In the genomic region with DNA sequence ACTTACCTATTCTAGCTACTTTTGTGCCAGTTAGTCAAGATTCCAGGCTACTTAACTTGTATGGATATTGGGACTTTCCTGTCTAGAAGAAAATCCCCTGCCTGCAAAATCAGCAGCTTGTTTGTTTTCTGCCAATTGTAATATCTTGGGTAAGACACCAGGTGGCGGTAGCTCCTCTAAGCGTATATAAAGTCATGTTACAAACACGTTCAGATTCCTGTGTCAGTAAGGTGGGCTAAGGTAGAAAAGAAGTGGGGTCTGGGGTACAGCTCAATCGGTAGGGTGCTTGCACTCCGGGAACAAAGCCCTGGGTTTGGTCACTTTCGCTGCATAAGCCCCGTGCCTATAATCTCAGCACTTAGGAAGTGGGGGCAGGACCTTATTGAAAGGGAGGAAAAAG, we compare ENCODE assay signal across 9 mouse cellular contexts. TPM values are rescaled to one million over a fixed set of nuclear protein-coding genes. Genes with fewer than 3 reads are reported as not detected.
A peak's percentile ranks its signal among the peaks of the same experiment; 100 is the strongest.
DNase-seq lines count a peak whose midpoint lies in the region; ATAC-seq and TF ChIP-seq lines count a peak whose summit lies in the region.
"Had no signal": no experiment of that assay in that cellular context is flagged by ENCODE, and none has a peak within 500 bp of the region (broad histone marks: within the 10 kb centered on the region; RNA-seq: fewer than 3 reads in every experiment).

No protein-coding gene starts in this region.

- peak; percentile 15 for DNase-seq in hindbrain, embryonic 10.5 days (ENCODE audit: low spot score)
- peak; percentile 40 to 46 for DNase-seq in B cell, adult 2 months
- peak; percentile 23 for DNase-seq in T-cell, adult 2 months (ENCODE audit: low spot score)
- DNase-seq in heart, postnatal 0 days (ENCODE audit: low spot score), result peak; percentile 36
- DNase-seq in lung, postnatal 10 days, result peak; percentile 41
- DNase-seq in testis, postnatal 10 days (ENCODE audit: low spot score), result no peak
- DNase-seq in right cerebral cortex, adult 18-20 months, result no peak

- TF ChIP-seq EP300 in heart, postnatal 0 days (IDR thresholded peaks at IDR 0.05; ENCODE audit: low read depth), result no peak

- WGBS in hindbrain, embryonic 10.5 days, result 15% methylated on average over 7 of the region's 7 CpGs
- WGBS in hindbrain, embryonic 13.5 days, result 16% methylated on average over 7 of the region's 7 CpGs
- WGBS in heart, postnatal 0 days, result 11% methylated on average over 7 of the region's 7 CpGs

- no peaks in the 10 kb centered on the region for H3K36me3 ChIP-seq in hindbrain, embryonic 10.5 days
- H3K36me3 ChIP-seq in hindbrain, embryonic 13.5 days, result no peaks in the 10 kb centered on the region
- H3K36me3 ChIP-seq in heart, postnatal 0 days (replicated peaks; ENCODE audit: control insufficient read depth, insufficient read depth, low read length), result no peaks in the 10 kb centered on the region
- H3K36me3 ChIP-seq: limb, embryonic 15.5 days had no signal

- no peak for ATAC-seq in hindbrain, embryonic 13.5 days (ENCODE audit: low FRiP score)
- ATAC-seq in heart, postnatal 0 days (ENCODE audit: insufficient read depth, low read depth), result no peak

- H3K27ac ChIP-seq in hindbrain, embryonic 10.5 days, result no peak overlapping the region
- no peak overlapping the region for H3K27ac ChIP-seq in hindbrain, embryonic 13.5 days
- H3K27ac ChIP-seq in heart, postnatal 0 days (ENCODE audit: low read depth), result no peak overlapping the region
- H3K27ac ChIP-seq: limb, embryonic 15.5 days had no signal

- H3K4me2 ChIP-seq in hindbrain, embryonic 13.5 days, result no peak overlapping the region
- peak overlapping the region; percentile 31; the same call in 1 of the 2 replicates for H3K4me2 ChIP-seq in heart, postnatal 0 days (ENCODE audit: low read depth, low read length)
- H3K4me2 ChIP-seq: limb, embryonic 15.5 days had no signal

- TF ChIP-seq CTCF in heart, postnatal 0 days (IDR thresholded peaks at IDR 0.05; ENCODE audit: low read depth), result peak; percentile 67

- no peaks in the 10 kb centered on the region for H3K4me1 ChIP-seq in hindbrain, embryonic 10.5 days (replicated peaks)
- H3K4me1 ChIP-seq in hindbrain, embryonic 13.5 days (replicated peaks), result no peaks in the 10 kb centered on the region
- no peaks in the 10 kb centered on the region for H3K4me1 ChIP-seq in heart, postnatal 0 days (ENCODE audit: control insufficient read depth, insufficient read depth)
- H3K4me1 ChIP-seq: limb, embryonic 15.5 days had no signal

- H3K9ac ChIP-seq in hindbrain, embryonic 13.5 days, result no peak overlapping the region
- no peak overlapping the region for H3K9ac ChIP-seq in heart, postnatal 0 days (replicated peaks; ENCODE audit: low read depth, low read length)
- H3K9ac ChIP-seq: limb, embryonic 15.5 days had no signal

- no peaks in the 10 kb centered on the region for H3K9me3 ChIP-seq in hindbrain, embryonic 10.5 days
- H3K9me3 ChIP-seq in hindbrain, embryonic 13.5 days, result no peaks in the 10 kb centered on the region
- H3K9me3 ChIP-seq in heart, postnatal 0 days (replicated peaks; ENCODE audit: control insufficient read depth, low read length), result no peaks in the 10 kb centered on the region
- H3K9me3 ChIP-seq: limb, embryonic 15.5 days had no signal

- H3K27me3 ChIP-seq in hindbrain, embryonic 10.5 days (ENCODE audit: insufficient read depth, poor library complexity, severe bottlenecking), result no peaks in the 10 kb centered on the region
- H3K27me3 ChIP-seq in hindbrain, embryonic 13.5 days, result 0 out of 2 replicates have a peak, but pooled peaks cover 8% of the 10 kb centered on the region
- no peaks in the 10 kb centered on the region for H3K27me3 ChIP-seq in heart, postnatal 0 days (ENCODE audit: control insufficient read depth, insufficient read depth, low read length)
- H3K27me3 ChIP-seq: limb, embryonic 15.5 days had no signal

- H3K4me3 ChIP-seq in hindbrain, embryonic 10.5 days, result no peak overlapping the region
- no peak overlapping the region for H3K4me3 ChIP-seq in hindbrain, embryonic 13.5 days
- H3K4me3 ChIP-seq in heart, postnatal 0 days (ENCODE audit: low read depth, low read length), result no peak overlapping the region
- H3K4me3 ChIP-seq: limb, embryonic 15.5 days had no signal

RNA-seq across cellular contexts. Expression of gene Zfp365, which starts 50.1 kb away (rescaled TPM):
- 1.7 and 2.0 TPM in 2 replicates for polyA plus RNA-seq in hindbrain, embryonic 10.5 days (2016; fragmentation: Nextera tagmentation; extraction: Ambion mirVana)
- 2.1 and 2.4 TPM in 2 replicates for polyA plus RNA-seq in hindbrain, embryonic 13.5 days (2015; fragmentation: Nextera tagmentation; extraction: Ambion mirVana)
- total RNA-seq in heart, postnatal 0 days (2014; rRNA removed; ENCODE audit: low replicate concordance), result 0.46 TPM in 1 of 2 replicates, not detected in the other
- polyA plus RNA-seq in heart, postnatal 0 days (2015; fragmentation: Nextera tagmentation; extraction: Ambion mirVana), result 0.34 and 0.37 TPM in 2 replicates

Comparison
In these comparisons a context has a peak if more than half of its experiments do, and no peak if none do; other contexts are left out.
1. DNase-seq: peak in hindbrain, embryonic 10.5 days (single experiment), B cell, adult 2 months (2 of 2), T-cell, adult 2 months (single experiment), heart, postnatal 0 days (single experiment) and lung, postnatal 10 days (single experiment); none in testis, postnatal 10 days (single experiment) and right cerebral cortex, adult 18-20 months (single experiment).